Mouse (Mus musculus): ENCODE measurements around the gene Usp3.

Usp3 gene

GRCm38 (mm10) chr9:66603907-66604306 is 11.0 kb upstream of the Usp3 start:
- DNase-seq (ENCODE audit: low spot score) = no peak

GRCm38 (mm10) chr9:66601006-66601405 is 8.1 kb upstream of the Usp3 start:
- no peak for DNase-seq (ENCODE audit: low spot score)

- no peak for DNase-seq (ENCODE audit: low spot score)
These were observed 7.6 kb upstream of the Usp3 start for GRCm38 (mm10) chr9:66600551-66600950.

- DNase-seq (ENCODE audit: low spot score) = peak; percentile 24
These were observed 6.6 kb upstream of the Usp3 start for GRCm38 (mm10) chr9:66599577-66599976.

GRCm38 (mm10) chr9:66598636-66599035 is 5.7 kb upstream of the Usp3 start:
- DNase-seq (ENCODE audit: low spot score) = no peak

- no peak for DNase-seq (ENCODE audit: low spot score)
These were observed 4.7 kb upstream of the Usp3 start for GRCm38 (mm10) chr9:66597480-66598215.

GRCm38 (mm10) chr9:66597076-66597475 is 4.1 kb upstream of the Usp3 start:
- no peak for DNase-seq (ENCODE audit: low spot score)

GRCm38 (mm10) chr9:66595722-66596675 is 3.1 kb upstream of the Usp3 start:
- no peak for DNase-seq (ENCODE audit: low spot score)

- DNase-seq (ENCODE audit: low spot score) = no peak
These were observed 1.1 kb upstream of the Usp3 start for GRCm38 (mm10) chr9:66594061-66594460.

- no peak for DNase-seq (ENCODE audit: low spot score)
These were observed 649 bp upstream of the Usp3 start for GRCm38 (mm10) chr9:66593613-66593969.

GRCm38 (mm10) chr9:66591851-66592645 is 894 bp downstream of the Usp3 start:
- no peak for DNase-seq (ENCODE audit: low spot score)

GRCm38 (mm10) chr9:66590051-66590450 is 2.9 kb downstream of the Usp3 start:
- DNase-seq (ENCODE audit: low spot score) = no peak

GRCm38 (mm10) chr9:66587016-66587415 is 5.9 kb downstream of the Usp3 start:
- DNase-seq (ENCODE audit: low spot score) = no peak

GRCm38 (mm10) chr9:66586533-66586932 is 6.4 kb downstream of the Usp3 start:
- DNase-seq (ENCODE audit: low spot score) = no peak

- DNase-seq (ENCODE audit: low spot score) = no peak
These were observed 7.8 kb downstream of the Usp3 start for GRCm38 (mm10) chr9:66585191-66585590.

GRCm38 (mm10) chr9:66584176-66584575 is 8.8 kb downstream of the Usp3 start:
- no peak for DNase-seq (ENCODE audit: low spot score)

GRCm38 (mm10) chr9:66583244-66583643 is 9.7 kb downstream of the Usp3 start:
- DNase-seq (ENCODE audit: low spot score) = no peak

- no peak for DNase-seq (ENCODE audit: low spot score)
These were observed 11.2 kb downstream of the Usp3 start for GRCm38 (mm10) chr9:66581694-66582093.

- no peak for DNase-seq (ENCODE audit: low spot score)
These were observed 12.2 kb downstream of the Usp3 start for GRCm38 (mm10) chr9:66580722-66581121.

- peak; percentile 51 for DNase-seq (ENCODE audit: low spot score)
These were observed 17.1 kb downstream of the Usp3 start for GRCm38 (mm10) chr9:66575878-66576238.

GRCm38 (mm10) chr9:66575041-66575877 is 17.7 kb downstream of the Usp3 start:
- no peak for DNase-seq (ENCODE audit: low spot score)
